Mouse (Mus musculus) midbrain, embryonic 16.5 days (tissue): ENCODE measurements around the gene Fkbp7. TPM values are rescaled to one million over a fixed set of nuclear protein-coding genes. Genes with fewer than 3 reads are reported as not detected.
"Not testable (repeated sequence)": the region's sequence is repeated elsewhere in the genome, so short reads cannot be mapped to it uniquely, and the experiment has no call there.

ENCODE experiments used
- ATAC-seq: fragments of 200-750 bp; cut with Nextera tagmentation; 2 replicates; pipeline ENCODE4 v1.8.0; 2017; ENCODE audit warnings: moderate TSS enrichment
- H3K27ac ChIP-seq: fragments of 300-500 bp; sonication (generic); 2 replicates; pipeline ENCODE4 v1.5.1; 2014; ENCODE audit warnings: mild to moderate bottlenecking, low read length, mixed read lengths
- H3K27me3 ChIP-seq: fragments of 300-500 bp; sonication (generic); 2 replicates; pipeline ENCODE4 v1.6.1; 2014; ENCODE audit warnings: low read depth, low read length, mixed read lengths; ENCODE audit not compliant: control insufficient read depth, insufficient read depth
- H3K36me3 ChIP-seq: fragments of 300-500 bp; sonication (generic); 2 replicates; pipeline ENCODE4 v1.6.1; 2014; ENCODE audit warnings: mild to moderate bottlenecking, low read length, moderate library complexity, mixed read lengths; ENCODE audit not compliant: control insufficient read depth, insufficient read depth
- H3K4me1 ChIP-seq: fragments of 300-500 bp; sonication (generic); 2 replicates; pipeline ENCODE4 v1.6.1; 2014; ENCODE audit warnings: mild to moderate bottlenecking, low read length, mixed read lengths; ENCODE audit not compliant: control insufficient read depth, insufficient read depth
- H3K4me2 ChIP-seq: fragments of 300-500 bp; sonication (generic); 2 replicates; pipeline ENCODE4 v1.6.1; 2014; ENCODE audit warnings: mild to moderate bottlenecking, low read length, mixed read lengths
- H3K4me3 ChIP-seq: fragments of 300-500 bp; sonication (generic); 2 replicates; pipeline ENCODE4 v1.5.1; 2014; ENCODE audit warnings: low read depth, mild to moderate bottlenecking, low read length, moderate library complexity, mixed read lengths
- H3K9ac ChIP-seq: fragments of 300-500 bp; sonication (generic); 2 replicates; pipeline ENCODE4 v1.6.1; 2014; ENCODE audit warnings: low read depth, low read length, mixed read lengths
- H3K9me3 ChIP-seq: fragments of 300-500 bp; sonication (generic); replicated peaks from 2 replicates; pipeline ENCODE4 v1.6.1; 2014; ENCODE audit warnings: mild to moderate bottlenecking, low read length, mixed read lengths; ENCODE audit not compliant: control insufficient read depth, poor library complexity, severe bottlenecking
- WGBS: fragments of 180-500 bp; shearing (Covaris S2); extraction: QIAGEN DNeasy Blood & Tissue Kit; methylation state at CpG from one replicate; pipeline ENCODE4 v1.1.7; 2014; 5-methylcytosine and 5-hydroxymethylcytosine counted together
- polyA plus RNA-seq: library from polyadenylated mRNA; unstranded; fragments of >200 nt; fragmentation: Nextera tagmentation; extraction: Ambion mirVana; gene quantifications from 2 replicates; pipeline ENCODE4 v1.2.1, GENCODE M21; 2015

Gene Fkbp7
- polyA plus RNA-seq, 1 experiment from 2014 or later = 11.8 TPM

DNA sequence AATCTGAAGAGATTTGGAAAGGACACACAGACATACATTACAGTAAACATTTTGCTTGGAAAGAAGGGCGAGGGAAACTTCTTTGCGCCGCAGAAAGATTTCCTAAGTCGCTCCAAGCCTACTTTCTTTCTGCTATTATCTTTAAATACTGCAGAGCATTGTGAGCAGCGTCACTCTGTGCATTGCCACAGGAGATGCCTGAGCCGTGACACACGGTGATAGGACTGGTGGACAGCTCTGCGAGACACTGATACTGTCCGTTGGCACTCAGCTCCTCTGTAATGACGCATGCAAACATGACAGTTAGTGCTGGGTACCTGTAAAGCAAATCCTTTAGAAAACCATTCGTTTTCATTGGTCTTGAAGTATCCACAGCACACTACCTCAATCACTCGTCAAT is 42.6 kb downstream of the Fkbp7 start:
- no peak for ATAC-seq

DNA sequence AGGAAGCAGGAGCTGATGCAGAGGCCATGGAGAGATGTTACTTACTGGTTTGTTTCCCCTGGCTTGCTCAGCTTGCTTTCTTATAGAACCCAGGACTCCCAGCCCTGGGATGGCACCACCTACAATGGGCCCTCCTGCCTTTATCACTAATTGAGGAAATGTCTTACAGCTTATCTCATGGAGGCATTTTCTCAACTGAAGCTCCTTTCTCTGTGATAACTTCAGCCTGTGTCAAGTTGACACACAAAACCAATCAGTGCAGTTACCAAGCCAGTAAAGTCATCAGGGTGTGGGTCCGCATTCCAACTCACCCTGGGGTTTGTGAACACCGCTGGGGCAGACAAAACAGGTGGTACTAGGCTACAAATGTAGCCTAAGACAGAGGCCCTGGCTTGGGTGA is 50.6 kb downstream of the Fkbp7 start:
- H3K4me3 ChIP-seq, ATAC-seq, H3K9ac ChIP-seq, H3K27ac ChIP-seq, H3K4me1 ChIP-seq, H3K9me3 ChIP-seq, H3K4me2 ChIP-seq, H3K27me3 ChIP-seq: not testable (repeated sequence)
- peaks cover 17% of the 10 kb centered on the region for H3K36me3 ChIP-seq
- 93% methylated on average over 2 of the region's 2 CpGs for WGBS

More for the DNA sequence above, 42.6 kb downstream of the Fkbp7 start:
- Histone ChIP-seq H3K36me3 (peaks cover 56% of the 10 kb centered on the region), H3K9ac (no peak overlapping the region), H3K9me3 (no peaks in the 10 kb centered on the region), H3K4me3 (no peak overlapping the region), H3K27ac (no peak overlapping the region), H3K4me2 (no peak overlapping the region), H3K27me3 (no peaks in the 10 kb centered on the region), H3K4me1 (no peaks in the 10 kb centered on the region)
- WGBS = 97% methylated on average over 12 of the region's 12 CpGs

DNA sequence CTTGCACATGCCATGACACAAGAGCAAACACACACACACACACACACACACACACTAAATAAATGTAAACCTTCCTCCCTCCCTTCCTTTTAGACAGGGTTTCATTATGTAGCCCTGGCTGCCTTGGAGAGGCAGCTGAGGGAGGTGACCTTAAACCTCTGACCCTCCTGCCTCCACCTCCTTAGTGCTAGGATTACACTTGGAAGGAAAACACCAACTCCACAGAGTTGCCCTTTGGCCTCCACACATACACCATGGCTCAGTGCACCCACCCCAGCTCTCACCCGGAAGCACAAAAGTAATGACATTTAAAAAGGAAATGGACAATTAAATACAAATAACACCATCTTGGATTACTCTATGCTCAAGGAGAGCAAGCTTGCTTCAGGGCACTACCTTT is 51.2 kb downstream of the Fkbp7 start:
- no peak overlapping the region for H3K27ac ChIP-seq
- H3K4me3 ChIP-seq = no peak overlapping the region
- H3K4me1 ChIP-seq = no peaks in the 10 kb centered on the region
- WGBS = 81% methylated on average over 1 of the region's 1 CpGs
- no peak overlapping the region for H3K4me2 ChIP-seq
- no peaks in the 10 kb centered on the region for H3K27me3 ChIP-seq
- ATAC-seq = no peak
- no peak overlapping the region for H3K9ac ChIP-seq
- H3K36me3 ChIP-seq = peaks cover 11% of the 10 kb centered on the region
- H3K9me3 ChIP-seq = no peaks in the 10 kb centered on the region

DNA sequence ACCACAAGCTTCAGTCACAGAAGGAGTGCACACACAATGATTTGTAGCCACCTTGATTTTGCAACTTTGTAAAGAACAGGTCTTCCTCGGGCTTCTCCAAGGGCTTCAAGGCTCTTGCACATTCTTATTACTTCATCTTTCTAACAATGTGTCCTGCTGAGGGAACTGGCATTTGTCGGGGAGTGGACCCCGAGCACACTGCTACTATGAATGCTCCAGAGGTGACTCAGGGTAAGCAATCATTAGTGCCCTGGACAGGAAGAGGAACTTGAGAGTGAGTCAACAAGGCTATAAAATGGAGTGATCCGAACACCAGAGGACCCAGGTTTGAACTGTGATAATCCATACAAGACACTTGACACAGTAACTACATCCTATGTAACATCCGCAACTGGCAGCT is 52.7 kb downstream of the Fkbp7 start:
- H3K27ac ChIP-seq = no peak overlapping the region
- peaks cover 2% of the 10 kb centered on the region; the same call in 1 of the 2 replicates for H3K36me3 ChIP-seq
- no peak overlapping the region for H3K9ac ChIP-seq
- no peaks in the 10 kb centered on the region for H3K4me1 ChIP-seq
- H3K9me3 ChIP-seq = no peaks in the 10 kb centered on the region
- 96% methylated on average over 5 of the region's 5 CpGs for WGBS
- H3K27me3 ChIP-seq = no peaks in the 10 kb centered on the region
- H3K4me3 ChIP-seq = no peak overlapping the region
- ATAC-seq = no peak
- H3K4me2 ChIP-seq = no peak overlapping the region

DNA sequence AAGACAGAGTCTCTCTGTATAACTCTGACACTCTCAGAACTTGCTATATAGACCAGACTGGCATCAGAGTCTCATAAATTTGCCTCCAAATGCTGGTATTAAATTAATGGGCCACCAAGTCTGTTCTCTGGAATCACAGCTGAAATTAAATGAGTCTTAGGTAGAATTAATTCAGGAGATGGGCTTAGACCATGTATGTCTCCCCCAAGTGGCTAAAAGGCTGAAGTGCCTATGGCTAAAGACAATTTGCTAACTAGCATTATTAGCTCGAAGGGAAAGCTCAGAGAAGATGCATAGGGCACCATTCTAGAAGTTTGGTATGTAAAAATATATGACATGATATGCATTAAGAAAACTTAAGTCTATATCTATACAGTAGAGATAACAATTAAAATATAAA is 54.8 kb downstream of the Fkbp7 start:
- 41% methylated on average over 1 of the region's 1 CpGs for WGBS
- peak; percentile 62; the same call in 1 of the 2 replicates for ATAC-seq
- Histone ChIP-seq H3K9me3 (no peaks in the 10 kb centered on the region), H3K4me2 (no peak overlapping the region), H3K36me3 (no peaks in the 10 kb centered on the region), H3K27me3 (no peaks in the 10 kb centered on the region), H3K9ac (no peak overlapping the region), H3K4me3 (no peak overlapping the region), H3K27ac (no peak overlapping the region), H3K4me1 (no peaks in the 10 kb centered on the region)

Other genes with a start within 250 kb of the Fkbp7 start
- 114 and 119 TPM in 2 replicates for gene Prkra, start 25.1 kb downstream of the Fkbp7 start, polyA plus RNA-seq
- gene Pjvk, start 24.6 kb downstream of the Fkbp7 start, polyA plus RNA-seq = 0.51 and 0.94 TPM in 2 replicates
- gene Plekha3, start 2.2 kb upstream of the Fkbp7 start, polyA plus RNA-seq = 5.5 and 6.8 TPM in 2 replicates